Mouse (Mus musculus): ENCODE measurements at regions not wholly inside any gene's neighbourhood (a gene's known extent, or its start where the extent isn't known, plus 50 kb on each side); places are given as distances from the start of the nearest gene placed in this dataset.

DNA sequence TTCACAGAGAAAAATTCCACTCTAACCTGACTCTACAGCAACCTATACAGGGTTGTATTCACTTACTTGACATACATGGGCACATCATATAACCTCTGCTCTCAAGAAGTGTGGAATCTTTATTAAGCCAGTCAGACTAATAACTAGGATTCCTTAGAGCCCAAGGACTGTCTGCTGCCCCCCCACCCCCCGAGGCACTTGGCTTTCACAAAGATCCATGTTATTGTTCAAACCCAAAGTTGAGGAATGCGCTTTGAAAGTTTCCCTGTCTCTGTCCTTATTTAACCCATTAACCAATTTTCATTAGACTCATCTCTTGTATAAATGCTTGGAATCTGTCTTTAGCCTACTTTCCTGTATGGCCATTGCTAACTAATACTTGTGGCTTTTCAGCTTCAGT lies 50.6 kb upstream of the Tom1l1 start:
- no peak for TF ChIP-seq CTCF (IDR thresholded peaks at IDR 0.05; ENCODE audit: low read depth)
- TF ChIP-seq EP300 (optimal IDR thresholded peaks at IDR 0.05): no peak

All from stomach, postnatal 0 days (tissue).